Mouse (Mus musculus): ENCODE measurements around the gene Efhc1.

DNA sequence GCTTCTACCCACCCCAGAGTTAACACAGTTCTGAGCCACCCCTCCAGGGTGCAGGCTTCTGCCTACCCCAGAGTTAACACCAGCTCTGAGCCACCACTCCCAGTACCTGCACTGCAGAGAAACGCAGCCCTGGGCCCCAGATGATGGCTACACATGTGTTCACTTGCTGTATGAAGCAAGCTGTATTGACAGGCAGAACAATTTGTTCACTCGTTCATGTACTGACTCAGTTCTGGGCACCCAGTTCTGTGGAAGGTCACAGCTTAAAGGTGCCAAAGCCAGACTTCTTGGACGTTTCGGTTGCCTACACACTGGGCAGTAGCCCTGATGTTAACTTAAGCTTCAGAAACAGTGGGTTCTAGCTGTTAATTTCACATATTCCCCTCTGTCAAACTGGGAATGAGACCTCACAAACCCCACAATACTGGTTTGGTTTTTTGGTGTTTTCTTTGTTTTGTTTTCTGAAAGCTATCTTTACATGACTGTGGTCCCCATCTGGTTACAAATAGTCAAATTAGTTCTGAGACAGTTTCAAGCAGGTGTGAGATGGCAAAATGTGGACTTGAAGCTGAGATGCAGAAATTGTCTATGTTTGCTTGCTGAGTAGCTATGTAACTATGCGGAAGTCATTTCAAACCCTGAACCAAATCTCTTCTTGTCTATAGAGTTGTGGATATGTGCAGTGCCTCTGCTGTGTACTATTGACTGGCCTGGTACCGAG, 86.6 kb downstream of the Efhc1 start:
- no peak for TF ChIP-seq CTCF (conservative IDR thresholded peaks at IDR 0.05; ENCODE audit: low read length)
- no peak for TF ChIP-seq POU5F1 (IDR thresholded peaks at IDR 0.05; ENCODE audit: borderline replicate concordance, low read length)
